Mouse (Mus musculus): ENCODE measurements around the gene Ttc28. TPM values are rescaled to one million over a fixed set of nuclear protein-coding genes. Genes with fewer than 3 reads are reported as not detected.

Ttc28 gene
- total RNA-seq, 2 experiments from 2014 or later: 12.4 to 13.0 TPM

GRCm38 (mm10) chr5:111008431-111008830 is 128.8 kb downstream of the Ttc28 start:
- no peak for DNase-seq

GRCm38 (mm10) chr5:111011271-111011670 is 131.7 kb downstream of the Ttc28 start:
- peak; percentile 43 for DNase-seq

- DNase-seq: peak in 1 of 2 experiments; percentile 33
Measured at GRCm38 (mm10) chr5:111012064-111012463, 132.5 kb downstream of the Ttc28 start.

- no peak for DNase-seq
Measured at GRCm38 (mm10) chr5:111012587-111012986, 133.0 kb downstream of the Ttc28 start.

- DNase-seq: no peak
Measured at GRCm38 (mm10) chr5:111014960-111015359, 135.4 kb downstream of the Ttc28 start.

- DNase-seq: no peak
Measured at GRCm38 (mm10) chr5:111017319-111017718, 137.7 kb downstream of the Ttc28 start.

GRCm38 (mm10) chr5:111022339-111022738 is 142.7 kb downstream of the Ttc28 start:
- DNase-seq: no peak

- DNase-seq: no peak
Measured at GRCm38 (mm10) chr5:111022940-111023339, 143.3 kb downstream of the Ttc28 start.

GRCm38 (mm10) chr5:111024621-111025020 is 145.0 kb downstream of the Ttc28 start:
- no peak for DNase-seq

- no peak for DNase-seq
Measured at GRCm38 (mm10) chr5:111025476-111025875, 145.9 kb downstream of the Ttc28 start.

- no peak for DNase-seq
Measured at GRCm38 (mm10) chr5:111026209-111026608, 146.6 kb downstream of the Ttc28 start.

GRCm38 (mm10) chr5:111028340-111028739 is 148.7 kb downstream of the Ttc28 start:
- no peak for DNase-seq

GRCm38 (mm10) chr5:111028952-111029351 is 149.3 kb downstream of the Ttc28 start:
- DNase-seq: no peak

- DNase-seq: no peak
Measured at GRCm38 (mm10) chr5:111032687-111033295, 153.2 kb downstream of the Ttc28 start.

- DNase-seq: no peak
Measured at GRCm38 (mm10) chr5:111033489-111033888, 153.9 kb downstream of the Ttc28 start.

GRCm38 (mm10) chr5:111037123-111037748 is 157.6 kb downstream of the Ttc28 start:
- no peak for DNase-seq

GRCm38 (mm10) chr5:111039771-111040170 is 160.2 kb downstream of the Ttc28 start:
- DNase-seq: no peak

- no peak for DNase-seq
Measured at GRCm38 (mm10) chr5:111041952-111042351, 162.3 kb downstream of the Ttc28 start.

- no peak for DNase-seq
Measured at GRCm38 (mm10) chr5:111044193-111044592, 164.6 kb downstream of the Ttc28 start.

GRCm38 (mm10) chr5:111046359-111046758 is 166.8 kb downstream of the Ttc28 start:
- no peak for DNase-seq

- no peak for DNase-seq
Measured at GRCm38 (mm10) chr5:111046841-111047476, 167.4 kb downstream of the Ttc28 start.

- DNase-seq: no peak
Measured at GRCm38 (mm10) chr5:111048036-111048435, 168.4 kb downstream of the Ttc28 start.

- no peak for DNase-seq
Measured at GRCm38 (mm10) chr5:111049584-111049983, 170.0 kb downstream of the Ttc28 start.

GRCm38 (mm10) chr5:111050135-111050534 is 170.5 kb downstream of the Ttc28 start:
- peak; percentile 42 to 49 for DNase-seq

All from heart, adult 18-20 months (tissue).